Mouse (Mus musculus) spleen, postnatal 10 days (tissue): ENCODE results near the gene Ripk1.

Experiments
- DNase-seq, 2 experiments: peaks; one replicate each; pipeline ENCODE4 v3.0.0; 2021 to 2022; ENCODE audit warnings: low spot score in 2 of 2

The Ripk1 gene

DNA sequence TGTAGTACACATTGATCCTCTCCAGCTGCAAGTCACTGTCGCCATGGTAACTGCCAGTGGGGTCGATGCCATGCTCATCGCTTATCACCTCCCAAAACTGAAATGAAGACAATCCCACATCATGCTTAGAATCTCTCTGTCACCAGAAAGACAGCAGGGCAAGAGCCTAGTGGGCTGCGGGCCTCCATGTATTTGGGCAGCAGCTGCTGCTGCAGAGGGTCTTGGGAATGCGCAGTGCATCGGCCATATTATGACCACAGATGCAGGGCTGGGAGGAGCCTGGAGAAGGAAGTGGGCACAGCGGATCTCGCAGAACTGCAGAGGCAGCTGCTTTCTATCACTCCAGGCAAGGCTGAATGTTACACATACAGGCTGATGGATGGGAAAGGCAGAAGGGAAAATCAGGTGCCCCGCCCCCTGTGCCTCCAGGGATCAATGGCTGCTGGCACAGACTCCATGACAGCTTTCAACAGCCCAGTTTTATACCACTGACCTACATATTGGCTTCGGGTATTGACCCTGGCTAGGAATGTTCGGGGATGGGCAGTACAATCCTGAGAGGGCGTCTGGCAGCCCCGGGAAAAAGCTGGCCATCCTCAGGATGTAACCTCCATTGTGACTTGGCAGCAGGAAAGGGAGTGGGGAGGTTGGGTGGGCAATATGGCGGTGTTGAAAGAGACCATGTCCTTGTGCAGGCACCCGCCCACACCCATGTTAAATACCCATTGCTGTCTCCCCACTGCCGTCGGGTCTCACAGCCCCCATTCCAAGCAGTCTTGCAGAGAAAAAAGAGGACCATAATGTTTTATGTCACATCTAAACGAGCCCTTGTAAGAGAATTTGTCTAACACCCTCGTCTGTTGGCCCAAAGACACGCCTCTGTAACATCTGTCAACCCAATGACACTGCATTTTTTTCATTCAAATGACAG, 74.7 kb downstream of the Ripk1 start:
- DNase-seq, result peak; percentile 24 to 27

DNA sequence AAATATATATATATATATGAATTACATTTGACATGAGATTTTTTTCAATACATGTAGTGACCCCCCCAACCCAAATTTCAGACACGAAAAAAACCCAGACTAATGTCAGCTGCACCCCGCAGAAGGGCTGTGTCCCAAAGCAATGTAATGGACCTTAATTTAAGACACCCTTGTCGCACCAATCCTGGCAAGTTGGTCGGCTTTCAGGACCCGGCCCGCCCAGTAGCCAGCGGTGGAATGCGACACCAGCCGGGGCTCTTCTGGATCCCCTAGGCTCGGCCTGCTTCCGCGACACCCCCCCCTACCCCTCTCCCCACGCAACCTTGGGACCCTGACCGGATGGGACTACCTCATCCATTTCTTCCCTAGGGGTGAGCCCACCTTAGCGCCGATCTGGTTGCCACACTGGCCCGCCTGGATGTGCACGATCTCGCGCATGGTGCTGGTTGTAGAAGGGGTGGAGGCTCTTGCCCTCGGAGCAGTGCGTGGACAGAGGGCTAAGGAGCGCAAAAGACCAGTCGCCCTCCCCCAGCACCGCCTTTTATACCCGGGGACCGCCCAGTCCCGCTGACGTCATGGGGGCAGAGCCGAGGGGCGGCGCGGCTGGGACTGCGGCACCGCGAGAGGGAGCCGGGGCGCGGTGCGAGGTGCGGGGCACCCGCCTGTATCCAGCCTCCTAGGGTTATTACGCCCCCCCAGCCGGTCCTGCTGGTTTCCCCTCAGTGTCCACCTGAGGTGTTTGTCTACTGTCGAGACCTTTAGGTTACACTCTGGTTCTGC, 75.5 kb downstream of the Ripk1 start, which contains the start of gene Tubb2a:
Tubb2a (minus strand) TSS at position 516 of the 780 bp plus-strand sequence.
- peak; percentile 91 to 94 for DNase-seq

- DNase-seq, result no peak
Measured at GRCm38 (mm10) chr13:34078500-34079280, 76.5 kb downstream of the Ripk1 start.

DNA sequence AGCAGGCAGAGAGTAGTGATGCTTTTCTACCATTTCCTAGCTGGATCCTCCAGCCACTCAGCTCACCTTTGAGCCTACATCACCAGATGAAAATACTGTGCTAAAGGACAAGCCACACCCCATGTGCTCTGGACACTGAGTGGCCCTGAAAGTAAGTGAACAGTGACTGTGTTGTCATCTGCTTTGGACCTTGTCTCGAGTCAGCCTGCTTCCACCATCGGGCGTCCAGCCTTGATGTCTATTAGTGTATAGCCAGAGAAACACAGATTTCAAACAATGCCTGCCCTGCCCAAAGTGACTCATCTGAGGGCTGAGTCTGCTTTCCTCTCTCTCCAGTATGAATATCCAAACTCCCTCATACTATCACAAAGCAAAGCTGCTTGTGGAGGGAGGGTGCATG, 77.6 kb downstream of the Ripk1 start:
- DNase-seq, result no peak

DNA sequence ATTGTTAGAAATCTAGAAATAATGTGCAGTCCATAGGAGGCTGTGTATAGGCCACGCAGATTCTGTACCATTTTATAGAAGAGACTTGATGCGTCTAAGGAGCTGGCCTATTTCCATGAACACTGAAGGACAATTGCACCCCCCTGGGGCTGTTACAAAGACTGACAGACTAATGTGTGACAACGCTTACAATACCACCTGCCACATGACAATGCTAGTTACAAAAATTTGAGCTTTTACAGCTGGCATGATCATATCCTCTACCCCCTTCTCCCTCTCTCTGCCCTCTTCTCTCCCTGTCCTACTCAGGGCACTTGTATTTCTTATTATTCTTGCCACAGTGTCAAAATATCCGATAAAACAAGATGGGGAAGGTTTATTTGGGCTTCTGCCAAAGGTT, 79.8 kb downstream of the Ripk1 start:
- DNase-seq, result no peak

GRCm38 (mm10) chr13:34084026-34084750, 82.0 kb downstream of the Ripk1 start:
- no peak for DNase-seq
